In the genomic region with DNA sequence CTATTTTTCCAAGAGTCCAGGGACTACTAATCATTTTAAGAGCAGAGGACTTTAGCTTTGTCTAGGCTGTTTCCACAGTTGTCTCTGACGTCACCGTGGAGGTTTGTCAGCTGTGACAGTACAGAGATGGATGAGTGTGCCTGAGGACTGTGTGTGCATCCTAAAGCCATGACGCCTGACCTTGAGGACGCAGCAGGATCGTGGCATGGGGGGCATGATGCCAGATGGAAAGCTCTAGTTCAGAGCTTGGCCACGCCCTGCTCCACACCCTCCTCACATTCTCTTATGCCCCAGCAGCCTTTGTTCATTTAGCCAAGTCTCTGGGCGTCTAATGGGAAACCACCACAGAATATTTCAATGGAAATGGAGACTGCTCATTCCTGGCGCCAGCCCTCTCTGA, we compare ENCODE assay signal across 19 mouse cellular contexts.
DNase-seq lines count a peak whose midpoint lies in the region; ATAC-seq lines count a peak whose summit lies in the region.
"Had no signal": no experiment of that assay in that cellular context is flagged by ENCODE, and none has a peak within 500 bp of the region (broad histone marks: within the 10 kb centered on the region; RNA-seq: fewer than 3 reads in every experiment).

No protein-coding gene starts in this region.

- DNase-seq in ZHBTc4 (ENCODE audit: low read depth, low spot score), result peak; percentile 61
- no peak for DNase-seq in ovary, postnatal 10 days (ENCODE audit: low spot score)
- DNase-seq: B cell, adult 2 months; cerebellum, adult 9-10 months; kidney, adult 2 months; kidney, postnatal 4 days; lung, postnatal 14 days; thymus, postnatal 25 days had no signal

- H3K27me3 ChIP-seq in heart, embryonic 15.5 days, result no peaks in the 10 kb centered on the region
- no peaks in the 10 kb centered on the region for H3K27me3 ChIP-seq in heart, embryonic 11.5 days (ENCODE audit: control insufficient read depth, insufficient read depth, low read length)
- H3K27me3 ChIP-seq in intestine, embryonic 15.5 days (replicated peaks), result no peaks in the 10 kb centered on the region
- H3K27me3 ChIP-seq in intestine, embryonic 16.5 days (replicated peaks; ENCODE audit: control insufficient read depth, insufficient read depth, low read length), result no peaks in the 10 kb centered on the region
- H3K27me3 ChIP-seq in stomach, embryonic 16.5 days (ENCODE audit: control insufficient read depth, insufficient read depth, low read length), result no peaks in the 10 kb centered on the region
- H3K27me3 ChIP-seq in kidney, embryonic 16.5 days (ENCODE audit: insufficient read depth, low read length), result no peaks in the 10 kb centered on the region
- H3K27me3 ChIP-seq: stomach, embryonic 15.5 days had no signal

- no peaks in the 10 kb centered on the region for H3K9me3 ChIP-seq in heart, embryonic 15.5 days (replicated peaks)
- H3K9me3 ChIP-seq in heart, embryonic 11.5 days (replicated peaks; ENCODE audit: control insufficient read depth, low read length), result no peaks in the 10 kb centered on the region
- no peaks in the 10 kb centered on the region for H3K9me3 ChIP-seq in intestine, embryonic 15.5 days
- H3K9me3 ChIP-seq in intestine, embryonic 16.5 days (ENCODE audit: control insufficient read depth, low read length), result no peaks in the 10 kb centered on the region
- no peaks in the 10 kb centered on the region for H3K9me3 ChIP-seq in stomach, embryonic 16.5 days (replicated peaks; ENCODE audit: control insufficient read depth, low read length)
- no peaks in the 10 kb centered on the region for H3K9me3 ChIP-seq in kidney, embryonic 16.5 days (ENCODE audit: low read length)
- H3K9me3 ChIP-seq: stomach, embryonic 15.5 days had no signal

- 58% methylated on average over 8 of the region's 8 CpGs for WGBS in heart, embryonic 15.5 days
- WGBS in heart, embryonic 11.5 days (ENCODE audit: insufficient replicate concordance), result 73% methylated on average over 8 of the region's 8 CpGs
- 85% methylated on average over 8 of the region's 8 CpGs for WGBS in intestine, embryonic 15.5 days
- 79% methylated on average over 8 of the region's 8 CpGs for WGBS in intestine, embryonic 16.5 days
- WGBS in stomach, embryonic 16.5 days, result 64% methylated on average over 8 of the region's 8 CpGs
- 77% methylated on average over 8 of the region's 8 CpGs for WGBS in kidney, embryonic 16.5 days

- no peak overlapping the region for H3K4me3 ChIP-seq in heart, embryonic 15.5 days
- no peak overlapping the region for H3K4me3 ChIP-seq in heart, embryonic 11.5 days (ENCODE audit: low read depth, low read length)
- H3K4me3 ChIP-seq in intestine, embryonic 15.5 days (replicated peaks), result no peak overlapping the region
- H3K4me3 ChIP-seq in intestine, embryonic 16.5 days (ENCODE audit: low read length), result no peak overlapping the region
- no peak overlapping the region for H3K4me3 ChIP-seq in stomach, embryonic 16.5 days (replicated peaks; ENCODE audit: low read length)
- no peak overlapping the region for H3K4me3 ChIP-seq in kidney, embryonic 16.5 days (ENCODE audit: low read length)
- H3K4me3 ChIP-seq: stomach, embryonic 15.5 days had no signal

- no peak overlapping the region for H3K9ac ChIP-seq in heart, embryonic 15.5 days
- H3K9ac ChIP-seq in heart, embryonic 11.5 days (ENCODE audit: low read depth, low read length), result no peak overlapping the region
- H3K9ac ChIP-seq in intestine, embryonic 15.5 days, result no peak overlapping the region
- H3K9ac ChIP-seq in intestine, embryonic 16.5 days (ENCODE audit: low read depth, low read length), result no peak overlapping the region
- H3K9ac ChIP-seq in stomach, embryonic 16.5 days (ENCODE audit: low read length), result no peak overlapping the region
- no peak overlapping the region for H3K9ac ChIP-seq in kidney, embryonic 16.5 days (replicated peaks; ENCODE audit: low read length)
- H3K9ac ChIP-seq: liver, embryonic 14.5 days; stomach, embryonic 15.5 days had no signal

- no peak overlapping the region for H3K4me2 ChIP-seq in heart, embryonic 15.5 days
- H3K4me2 ChIP-seq in heart, embryonic 11.5 days, result no peak overlapping the region
- no peak overlapping the region for H3K4me2 ChIP-seq in intestine, embryonic 15.5 days (replicated peaks)
- H3K4me2 ChIP-seq in intestine, embryonic 16.5 days (ENCODE audit: low read depth, low read length), result no peak overlapping the region
- H3K4me2 ChIP-seq in stomach, embryonic 16.5 days (ENCODE audit: low read depth, low read length), result no peak overlapping the region
- H3K4me2 ChIP-seq in kidney, embryonic 16.5 days (replicated peaks; ENCODE audit: low read depth, low read length), result no peak overlapping the region
- H3K4me2 ChIP-seq: midbrain, embryonic 11.5 days; stomach, embryonic 15.5 days had no signal

- ATAC-seq in heart, embryonic 15.5 days (replicated peaks; ENCODE audit: insufficient number of reproducible peaks, insufficient read depth, low FRiP score, low read depth), result peak; percentile 60; the same call in 1 of the 2 replicates
- no peak for ATAC-seq in heart, embryonic 11.5 days (replicated peaks; ENCODE audit: insufficient number of reproducible peaks, low FRiP score, low TSS enrichment)
- ATAC-seq in intestine, embryonic 15.5 days, result 0 out of 2 replicates have a peak, but pooled peaks have one; percentile 34
- ATAC-seq in intestine, embryonic 16.5 days, result no peak
- ATAC-seq in stomach, embryonic 16.5 days (ENCODE audit: insufficient read depth, low FRiP score), result peak; percentile 37; the same call in 1 of the 2 replicates
- no peak for ATAC-seq in kidney, embryonic 16.5 days (ENCODE audit: low FRiP score, low TSS enrichment)
- ATAC-seq: activated CD4-positive, CD25-positive, alpha-beta regulatory T cell, adult 4 months had no signal

- no peak overlapping the region for H3K27ac ChIP-seq in heart, embryonic 15.5 days
- H3K27ac ChIP-seq in heart, embryonic 11.5 days (ENCODE audit: low read depth, low read length), result no peak overlapping the region
- no peak overlapping the region for H3K27ac ChIP-seq in intestine, embryonic 15.5 days
- no peak overlapping the region for H3K27ac ChIP-seq in intestine, embryonic 16.5 days (ENCODE audit: low read length)
- no peak overlapping the region for H3K27ac ChIP-seq in stomach, embryonic 16.5 days (ENCODE audit: low read length)
- no peak overlapping the region for H3K27ac ChIP-seq in kidney, embryonic 16.5 days (ENCODE audit: low read length)
- H3K27ac ChIP-seq: liver, embryonic 14.5 days; stomach, embryonic 15.5 days had no signal

- peaks cover 16% of the 10 kb centered on the region for H3K36me3 ChIP-seq in heart, embryonic 15.5 days
- H3K36me3 ChIP-seq in heart, embryonic 11.5 days (ENCODE audit: control insufficient read depth, insufficient read depth, low read length), result peaks cover 8% of the 10 kb centered on the region; the same call in 1 of the 2 replicates
- H3K36me3 ChIP-seq in intestine, embryonic 15.5 days, result peaks cover 31% of the 10 kb centered on the region
- peaks cover 5% of the 10 kb centered on the region; the same call in 1 of the 2 replicates for H3K36me3 ChIP-seq in intestine, embryonic 16.5 days (ENCODE audit: control insufficient read depth, insufficient read depth, low read length)
- peaks cover 21% of the 10 kb centered on the region; the same call in 1 of the 2 replicates for H3K36me3 ChIP-seq in stomach, embryonic 16.5 days (ENCODE audit: control insufficient read depth, insufficient read depth, low read length)
- H3K36me3 ChIP-seq in kidney, embryonic 16.5 days (ENCODE audit: insufficient read depth, low read length), result peaks cover 39% of the 10 kb centered on the region
- H3K36me3 ChIP-seq: G1E had no signal

- peaks cover 8% of the 10 kb centered on the region; the same call in 1 of the 2 replicates for H3K4me1 ChIP-seq in heart, embryonic 15.5 days (replicated peaks)
- H3K4me1 ChIP-seq in heart, embryonic 11.5 days (ENCODE audit: control insufficient read depth, insufficient read depth, low read length), result no peaks in the 10 kb centered on the region
- no peaks in the 10 kb centered on the region for H3K4me1 ChIP-seq in intestine, embryonic 15.5 days (replicated peaks)
- H3K4me1 ChIP-seq in intestine, embryonic 16.5 days (ENCODE audit: control insufficient read depth, insufficient read depth, low read length), result no peaks in the 10 kb centered on the region
- H3K4me1 ChIP-seq in stomach, embryonic 16.5 days (ENCODE audit: control insufficient read depth, insufficient read depth, low read length), result no peaks in the 10 kb centered on the region
- no peaks in the 10 kb centered on the region for H3K4me1 ChIP-seq in kidney, embryonic 16.5 days (ENCODE audit: insufficient read depth, low read length)
- H3K4me1 ChIP-seq: stomach, embryonic 15.5 days had no signal

Comparison
In these comparisons a context has a peak if more than half of its experiments do, and no peak if none do; other contexts are left out.
1. ATAC-seq: peak in heart, embryonic 15.5 days (single experiment), intestine, embryonic 15.5 days (single experiment) and stomach, embryonic 16.5 days (single experiment); none in heart, embryonic 11.5 days (single experiment), intestine, embryonic 16.5 days (single experiment) and kidney, embryonic 16.5 days (single experiment).